Mouse (Mus musculus): Measurements from ENCODE around the gene Fgf16. TPM values are rescaled to one million over a fixed set of nuclear protein-coding genes. Genes with fewer than 3 reads are reported as not detected.

The Fgf16 gene
- polyA plus RNA-seq, 1 experiment, result not detected

GRCm38 (mm10) chrX:105724174-105724573, 39.9 kb upstream of the Fgf16 start:
- H3K27me3 ChIP-seq (ENCODE audit: control insufficient read depth, insufficient read depth, insufficient read length), result no peaks in the 10 kb centered on the region
- TF ChIP-seq MYOD1 (IDR thresholded peaks at IDR 0.05; ENCODE audit: control insufficient read depth, insufficient read length, low read depth), result no peak
- TF ChIP-seq MAX (IDR thresholded peaks at IDR 0.05), result no peak
- TF ChIP-seq CTCF (IDR thresholded peaks at IDR 0.05; ENCODE audit: control insufficient read depth, insufficient read depth, insufficient read length), result no peak
- TF ChIP-seq FOSL1 (IDR thresholded peaks at IDR 0.05; ENCODE audit: insufficient read depth, low read length, poor library complexity, severe bottlenecking), result no peak
- no peak for TF ChIP-seq MYOG (IDR thresholded peaks at IDR 0.05; ENCODE audit: control insufficient read depth, extremely low read depth, insufficient read length)
- no peak for TF ChIP-seq CEBPB (IDR thresholded peaks at IDR 0.05; ENCODE audit: low read depth)
- no peak for TF ChIP-seq USF1 (IDR thresholded peaks at IDR 0.05; ENCODE audit: low read depth)
- H3K79me2 ChIP-seq (ENCODE audit: control insufficient read depth, insufficient read depth), result no peaks in the 10 kb centered on the region
- no peak overlapping the region for H3ac ChIP-seq (ENCODE audit: control insufficient read depth, insufficient read length, low read depth)
- H3K79me3 ChIP-seq (ENCODE audit: low read depth), result no peaks in the 10 kb centered on the region
- no peak overlapping the region for H3K4me3 ChIP-seq (ENCODE audit: insufficient read depth, poor library complexity, severe bottlenecking)
- no peaks in the 10 kb centered on the region for H3K36me3 ChIP-seq (ENCODE audit: control insufficient read depth, insufficient read depth)

- Histone ChIP-seq H3K27me3 (ENCODE audit: control insufficient read depth, insufficient read depth, insufficient read length) (peaks cover 18% of the 10 kb centered on the region), H3ac (ENCODE audit: control insufficient read depth, insufficient read length, low read depth) (no peak overlapping the region)
- TF ChIP-seq MYOG (IDR thresholded peaks at IDR 0.05; ENCODE audit: control insufficient read depth, extremely low read depth, insufficient read length), result no peak
These were observed 1.1 kb upstream of the Fgf16 start for GRCm38 (mm10) chrX:105762847-105763527.

GRCm38 (mm10) chrX:105763612-105764011, 467 bp upstream of the Fgf16 start:
- no peak for TF ChIP-seq USF1 (IDR thresholded peaks at IDR 0.05; ENCODE audit: low read depth)
- TF ChIP-seq MYOD1 (IDR thresholded peaks at IDR 0.05; ENCODE audit: control insufficient read depth, insufficient read length, low read depth), result no peak
- no peak for TF ChIP-seq MAX (IDR thresholded peaks at IDR 0.05)
- TF ChIP-seq FOSL1 (IDR thresholded peaks at IDR 0.05; ENCODE audit: insufficient read depth, low read length, poor library complexity, severe bottlenecking), result no peak
- TF ChIP-seq CEBPB (IDR thresholded peaks at IDR 0.05; ENCODE audit: low read depth), result no peak
- TF ChIP-seq MYOG (IDR thresholded peaks at IDR 0.05; ENCODE audit: control insufficient read depth, extremely low read depth, insufficient read length), result no peak
- TF ChIP-seq CTCF (IDR thresholded peaks at IDR 0.05; ENCODE audit: control insufficient read depth, insufficient read depth, insufficient read length), result no peak
- no peak overlapping the region for H3ac ChIP-seq (ENCODE audit: control insufficient read depth, insufficient read length, low read depth)
- no peak overlapping the region for H3K4me3 ChIP-seq (ENCODE audit: insufficient read depth, poor library complexity, severe bottlenecking)
- H3K79me2 ChIP-seq (ENCODE audit: control insufficient read depth, insufficient read depth), result no peaks in the 10 kb centered on the region
- no peaks in the 10 kb centered on the region for H3K36me3 ChIP-seq (ENCODE audit: control insufficient read depth, insufficient read depth)
- H3K79me3 ChIP-seq (ENCODE audit: low read depth), result no peaks in the 10 kb centered on the region
- H3K27me3 ChIP-seq (ENCODE audit: control insufficient read depth, insufficient read depth, insufficient read length), result peaks cover 18% of the 10 kb centered on the region

More at GRCm38 (mm10) chrX:105762847-105763527, 1.1 kb upstream of the Fgf16 start:
- H3K79me2 ChIP-seq (ENCODE audit: control insufficient read depth, insufficient read depth), result no peaks in the 10 kb centered on the region
- no peaks in the 10 kb centered on the region for H3K36me3 ChIP-seq (ENCODE audit: control insufficient read depth, insufficient read depth)
- no peaks in the 10 kb centered on the region for H3K79me3 ChIP-seq (ENCODE audit: low read depth)
- no peak overlapping the region for H3K4me3 ChIP-seq (ENCODE audit: insufficient read depth, poor library complexity, severe bottlenecking)

- Histone ChIP-seq H3K79me2 (ENCODE audit: control insufficient read depth, insufficient read depth) (no peaks in the 10 kb centered on the region), H3K79me3 (ENCODE audit: low read depth) (no peaks in the 10 kb centered on the region), H3K27me3 (ENCODE audit: control insufficient read depth, insufficient read depth, insufficient read length) (peaks cover 18% of the 10 kb centered on the region), H3K36me3 (ENCODE audit: control insufficient read depth, insufficient read depth) (no peaks in the 10 kb centered on the region), H3K4me3 (ENCODE audit: insufficient read depth, poor library complexity, severe bottlenecking) (no peak overlapping the region), H3ac (ENCODE audit: control insufficient read depth, insufficient read length, low read depth) (no peak overlapping the region)
- TF ChIP-seq CTCF (IDR thresholded peaks at IDR 0.05; ENCODE audit: control insufficient read depth, insufficient read depth, insufficient read length), result no peak
- TF ChIP-seq FOSL1 (IDR thresholded peaks at IDR 0.05; ENCODE audit: insufficient read depth, low read length, poor library complexity, severe bottlenecking), result no peak
- no peak for TF ChIP-seq CEBPB (IDR thresholded peaks at IDR 0.05; ENCODE audit: low read depth)
- TF ChIP-seq USF1 (IDR thresholded peaks at IDR 0.05; ENCODE audit: low read depth), result no peak
- no peak for TF ChIP-seq MYOG (IDR thresholded peaks at IDR 0.05; ENCODE audit: control insufficient read depth, extremely low read depth, insufficient read length)
- TF ChIP-seq MYOD1 (IDR thresholded peaks at IDR 0.05; ENCODE audit: control insufficient read depth, insufficient read length, low read depth), result no peak
- TF ChIP-seq MAX (IDR thresholded peaks at IDR 0.05), result no peak
These were observed 1.1 kb downstream of the Fgf16 start for GRCm38 (mm10) chrX:105765005-105765706.

- no peak for TF ChIP-seq FOSL1 (IDR thresholded peaks at IDR 0.05; ENCODE audit: insufficient read depth, low read length, poor library complexity, severe bottlenecking)
- no peak for TF ChIP-seq USF1 (IDR thresholded peaks at IDR 0.05; ENCODE audit: low read depth)
- TF ChIP-seq CTCF (IDR thresholded peaks at IDR 0.05; ENCODE audit: control insufficient read depth, insufficient read depth, insufficient read length), result no peak
- no peak for TF ChIP-seq CEBPB (IDR thresholded peaks at IDR 0.05; ENCODE audit: low read depth)
- no peak for TF ChIP-seq MYOD1 (IDR thresholded peaks at IDR 0.05; ENCODE audit: control insufficient read depth, insufficient read length, low read depth)
- no peak for TF ChIP-seq MAX (IDR thresholded peaks at IDR 0.05)
- TF ChIP-seq MYOG (IDR thresholded peaks at IDR 0.05; ENCODE audit: control insufficient read depth, extremely low read depth, insufficient read length), result no peak
- H3K36me3 ChIP-seq (ENCODE audit: control insufficient read depth, insufficient read depth), result no peaks in the 10 kb centered on the region
- no peaks in the 10 kb centered on the region for H3K79me2 ChIP-seq (ENCODE audit: control insufficient read depth, insufficient read depth)
- no peak overlapping the region for H3K4me3 ChIP-seq (ENCODE audit: insufficient read depth, poor library complexity, severe bottlenecking)
- peaks cover 18% of the 10 kb centered on the region for H3K27me3 ChIP-seq (ENCODE audit: control insufficient read depth, insufficient read depth, insufficient read length)
- no peaks in the 10 kb centered on the region for H3K79me3 ChIP-seq (ENCODE audit: low read depth)
- H3ac ChIP-seq (ENCODE audit: control insufficient read depth, insufficient read length, low read depth), result no peak overlapping the region
These were observed 1.9 kb downstream of the Fgf16 start for GRCm38 (mm10) chrX:105766013-105766412.

All from C2C12 (cell line).